Mouse (Mus musculus): Measurements from ENCODE around the gene Apex1. TPM values are rescaled to one million over a fixed set of nuclear protein-coding genes. Genes with fewer than 3 reads are reported as not detected.
"Not testable (repeated sequence)": the region's sequence is repeated elsewhere in the genome, so short reads cannot be mapped to it uniquely, and the experiment has no call there.

Gene Apex1
- polyA plus RNA-seq, 1 experiment from 2014 or later: 177 TPM

- peak overlapping the region; percentile 88 for H3K4me3 ChIP-seq (ENCODE audit: low read length)
- ATAC-seq (ENCODE audit: low read depth); H3K27me3 ChIP-seq (ENCODE audit: control insufficient read depth, insufficient read depth, low read depth, low read length); H3K27ac ChIP-seq (ENCODE audit: low read length); H3K9me3 ChIP-seq (ENCODE audit: control insufficient read depth, low read length): not testable (repeated sequence)
- peaks cover 12% of the 10 kb centered on the region for H3K4me1 ChIP-seq (replicated peaks; ENCODE audit: control insufficient read depth, insufficient read depth, low read length)
- 71% methylated on average over 1 of the region's 1 CpGs for WGBS
- peaks cover 13% of the 10 kb centered on the region for H3K36me3 ChIP-seq (ENCODE audit: control insufficient read depth, insufficient read depth, low read length)
- H3K9ac ChIP-seq (ENCODE audit: low read length): peak overlapping the region; percentile 85
- peak overlapping the region; percentile 89 for H3K4me2 ChIP-seq (ENCODE audit: low read depth, low read length)
Observed at GRCm38 (mm10) chr14:50923437-50923836, 1.3 kb upstream of the Apex1 start.

- Histone ChIP-seq H3K4me1 (replicated peaks; ENCODE audit: control insufficient read depth, insufficient read depth, low read length) (peaks cover 20% of the 10 kb centered on the region), H3K27me3 (ENCODE audit: control insufficient read depth, insufficient read depth, low read depth, low read length) (no peaks in the 10 kb centered on the region), H3K4me3 (ENCODE audit: low read length) (peak overlapping the region; percentile 88), H3K9me3 (ENCODE audit: control insufficient read depth, low read length) (no peaks in the 10 kb centered on the region), H3K4me2 (ENCODE audit: low read depth, low read length) (peak overlapping the region; percentile 89), H3K9ac (ENCODE audit: low read length) (peak overlapping the region; percentile 85), H3K27ac (ENCODE audit: low read length) (peak overlapping the region; percentile 94), H3K36me3 (ENCODE audit: control insufficient read depth, insufficient read depth, low read length) (peaks cover 22% of the 10 kb centered on the region)
- ATAC-seq (ENCODE audit: low read depth): peak; percentile 39; the same call in 1 of the 2 replicates
- under 1% methylated on average over 38 of the region's 38 CpGs for WGBS
Observed at GRCm38 (mm10) chr14:50925111-50925920, 548 bp downstream of the Apex1 start.

DNA sequence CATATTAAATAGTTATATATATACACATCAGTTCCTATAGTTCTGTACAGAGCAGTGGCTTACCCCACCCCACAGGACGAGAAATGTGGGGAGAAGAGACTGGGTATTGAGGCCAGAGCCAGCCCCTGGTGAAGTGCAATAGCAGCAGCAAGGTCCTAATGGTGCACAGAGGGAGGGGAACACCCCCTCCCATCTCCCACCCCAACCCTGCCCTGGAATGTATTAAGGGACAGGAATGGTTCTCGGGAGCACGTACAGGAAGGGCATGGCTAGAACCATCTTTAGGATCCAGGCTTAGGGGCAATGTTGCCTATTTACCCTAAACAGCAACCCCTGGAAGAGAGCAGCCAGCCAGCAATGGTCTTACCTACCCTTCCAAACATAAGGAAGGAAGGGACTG lies 2.6 kb downstream of the Apex1 start:
- Histone ChIP-seq H3K4me3 (ENCODE audit: low read length) (no peak overlapping the region), H3K36me3 (ENCODE audit: control insufficient read depth, insufficient read depth, low read length) (peaks cover 22% of the 10 kb centered on the region), H3K4me1 (replicated peaks; ENCODE audit: control insufficient read depth, insufficient read depth, low read length) (peaks cover 26% of the 10 kb centered on the region), H3K9me3 (ENCODE audit: control insufficient read depth, low read length) (no peaks in the 10 kb centered on the region), H3K27ac (ENCODE audit: low read length) (no peak overlapping the region), H3K27me3 (ENCODE audit: control insufficient read depth, insufficient read depth, low read depth, low read length) (no peaks in the 10 kb centered on the region), H3K9ac (ENCODE audit: low read length) (no peak overlapping the region), H3K4me2 (ENCODE audit: low read depth, low read length) (no peak overlapping the region)
- ATAC-seq (ENCODE audit: low read depth): no peak
- WGBS: 62% methylated on average over 3 of the region's 3 CpGs

DNA sequence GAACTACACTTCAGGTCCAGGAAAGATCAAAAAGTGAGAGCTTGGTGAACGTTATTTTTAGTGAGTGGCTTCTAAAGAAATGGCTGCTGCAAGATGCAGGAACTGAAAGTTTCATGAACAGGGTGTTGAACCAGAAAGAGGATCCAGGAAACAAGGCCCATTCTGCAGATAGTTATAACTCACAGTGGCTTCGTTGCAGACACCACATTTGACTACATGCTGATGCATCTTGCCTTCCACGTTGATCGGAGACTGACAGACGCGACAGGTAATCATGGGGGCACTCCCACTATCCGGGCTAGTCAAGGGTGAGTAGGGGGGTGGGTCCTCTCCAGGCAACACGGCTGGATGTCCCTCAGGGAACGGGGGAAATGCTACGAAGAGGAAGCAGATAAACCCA lies 5.2 kb downstream of the Apex1 start:
- ATAC-seq (ENCODE audit: low read depth): no peak
- peaks cover 23% of the 10 kb centered on the region for H3K4me1 ChIP-seq (replicated peaks; ENCODE audit: control insufficient read depth, insufficient read depth, low read length)
- 12% methylated on average over 10 of the region's 10 CpGs for WGBS
- H3K4me2 ChIP-seq (ENCODE audit: low read depth, low read length): peak overlapping the region; percentile 84
- peaks cover 22% of the 10 kb centered on the region for H3K36me3 ChIP-seq (ENCODE audit: control insufficient read depth, insufficient read depth, low read length)
- no peaks in the 10 kb centered on the region for H3K9me3 ChIP-seq (ENCODE audit: control insufficient read depth, low read length)
- H3K27ac ChIP-seq (ENCODE audit: low read length): peak overlapping the region; percentile 90; the same call in 1 of the 2 replicates
- no peaks in the 10 kb centered on the region for H3K27me3 ChIP-seq (ENCODE audit: control insufficient read depth, insufficient read depth, low read depth, low read length)
- H3K4me3 ChIP-seq (ENCODE audit: low read length): peak overlapping the region; percentile 94
- H3K9ac ChIP-seq (ENCODE audit: low read length): peak overlapping the region; percentile 97

DNA sequence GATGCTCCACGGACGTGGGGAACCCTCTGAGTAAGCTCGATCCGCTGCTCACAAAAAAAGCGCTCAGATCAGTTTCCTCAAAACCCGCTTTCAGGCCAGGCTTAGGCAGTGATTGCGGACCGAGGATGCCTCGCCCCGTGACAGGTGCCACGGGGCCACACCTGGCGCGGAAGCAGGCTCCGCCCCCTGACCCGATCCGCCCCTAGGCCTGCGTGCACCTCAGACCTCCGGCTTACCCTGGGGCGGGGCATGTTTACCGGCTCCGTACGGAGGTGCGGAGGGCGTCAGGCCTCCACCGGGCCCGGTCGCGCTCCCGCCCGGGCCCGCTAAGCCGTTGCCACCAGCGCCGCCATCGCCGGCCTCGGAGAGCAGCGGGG lies 5.6 kb downstream of the Apex1 start:
- 0% methylated on average over 21 of the region's 38 CpGs for WGBS
- peak overlapping the region; percentile 97 for H3K9ac ChIP-seq (ENCODE audit: low read length)
- no peaks in the 10 kb centered on the region for H3K27me3 ChIP-seq (ENCODE audit: control insufficient read depth, insufficient read depth, low read depth, low read length)
- peak overlapping the region; percentile 84 for H3K4me2 ChIP-seq (ENCODE audit: low read depth, low read length)
- peak overlapping the region; percentile 94 for H3K4me3 ChIP-seq (ENCODE audit: low read length)
- peak overlapping the region; percentile 90 for H3K27ac ChIP-seq (ENCODE audit: low read length)
- no peaks in the 10 kb centered on the region for H3K9me3 ChIP-seq (ENCODE audit: control insufficient read depth, low read length)
- peak; percentile 51 for ATAC-seq (ENCODE audit: low read depth)
- H3K4me1 ChIP-seq (replicated peaks; ENCODE audit: control insufficient read depth, insufficient read depth, low read length): peaks cover 22% of the 10 kb centered on the region
- H3K36me3 ChIP-seq (ENCODE audit: control insufficient read depth, insufficient read depth, low read length): peaks cover 22% of the 10 kb centered on the region

DNA sequence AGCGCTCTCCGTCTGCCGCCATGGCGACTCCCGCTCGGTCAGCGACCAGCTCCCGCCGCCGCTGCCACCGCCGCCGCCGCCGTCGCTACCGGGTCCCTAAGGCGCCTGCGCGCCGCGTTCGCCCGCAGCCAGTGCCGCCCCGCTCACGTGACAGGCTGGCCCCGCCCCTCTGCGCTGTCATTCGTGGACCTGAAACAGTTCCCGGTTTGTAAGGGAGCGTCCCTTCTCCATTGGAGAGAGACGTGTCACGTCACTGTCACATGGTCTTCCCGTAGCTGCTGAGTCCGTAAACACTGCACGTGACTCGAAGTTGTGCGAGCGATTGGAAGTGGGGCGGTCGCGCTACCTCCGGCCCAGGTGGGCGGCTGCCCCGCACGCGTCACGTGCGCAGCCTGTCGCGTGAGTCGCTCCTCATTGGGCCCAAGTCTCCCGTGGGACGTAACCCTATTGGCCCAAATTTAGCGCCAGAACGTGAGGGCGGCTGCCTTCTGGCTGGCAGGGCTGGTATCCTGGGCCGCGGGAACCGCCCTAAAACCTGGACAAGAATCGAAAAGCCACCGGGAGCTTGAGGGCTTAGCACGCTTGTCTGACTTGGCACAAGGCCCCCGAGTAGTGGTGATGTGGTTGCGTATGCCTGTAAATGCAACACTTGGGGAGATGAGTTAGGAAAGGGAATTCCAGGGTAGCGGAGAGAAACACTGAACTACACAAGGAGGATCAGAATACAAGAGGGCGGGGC lies 6.2 kb downstream of the Apex1 start, which contains the start of the genes Pip4p1 and Pnp:
Gene Pip4p1, minus strand, starts transcription at position 103 of the 739 bp plus-strand sequence.
Gene Pnp, plus strand, starts transcription at position 329 of the 739 bp plus-strand sequence.
- Histone ChIP-seq H3K4me3 (ENCODE audit: low read length) (peak within 1 kb of the TSS; percentile 94), H3K36me3 (ENCODE audit: control insufficient read depth, insufficient read depth, low read length) (peaks cover 22% of the 10 kb centered on the region), H3K4me1 (replicated peaks; ENCODE audit: control insufficient read depth, insufficient read depth, low read length) (peaks cover 17% of the 10 kb centered on the region), H3K4me2 (ENCODE audit: low read depth, low read length) (peak within 1 kb of the TSS; percentile 84), H3K27me3 (ENCODE audit: control insufficient read depth, insufficient read depth, low read depth, low read length) (no peaks in the 10 kb centered on the region), H3K9ac (ENCODE audit: low read length) (peak within 1 kb of the TSS; percentile 97), H3K27ac (ENCODE audit: low read length) (peak within 1 kb of the TSS; percentile 90), H3K9me3 (ENCODE audit: control insufficient read depth, low read length) (no peaks in the 10 kb centered on the region)
- WGBS: under 1% methylated on average over 67 of the region's 68 CpGs
- peak; percentile 99 for ATAC-seq (ENCODE audit: low read depth)

- peaks cover 14% of the 10 kb centered on the region for H3K4me1 ChIP-seq (replicated peaks; ENCODE audit: control insufficient read depth, insufficient read depth, low read length)
- no peaks in the 10 kb centered on the region for H3K27me3 ChIP-seq (ENCODE audit: control insufficient read depth, insufficient read depth, low read depth, low read length)
- H3K27ac ChIP-seq (ENCODE audit: low read length): peak overlapping the region; percentile 90
- H3K9ac ChIP-seq (ENCODE audit: low read length): peak overlapping the region; percentile 72
- no peaks in the 10 kb centered on the region for H3K9me3 ChIP-seq (ENCODE audit: control insufficient read depth, low read length)
- peaks cover 22% of the 10 kb centered on the region for H3K36me3 ChIP-seq (ENCODE audit: control insufficient read depth, insufficient read depth, low read length)
- WGBS: 9% methylated on average over 12 of the region's 12 CpGs
- no peak for ATAC-seq (ENCODE audit: low read depth)
- H3K4me3 ChIP-seq (ENCODE audit: low read length): peak overlapping the region; percentile 94
- H3K4me2 ChIP-seq (ENCODE audit: low read depth, low read length): peak overlapping the region; percentile 72
Observed at GRCm38 (mm10) chr14:50931493-50932020, 6.8 kb downstream of the Apex1 start.

DNA sequence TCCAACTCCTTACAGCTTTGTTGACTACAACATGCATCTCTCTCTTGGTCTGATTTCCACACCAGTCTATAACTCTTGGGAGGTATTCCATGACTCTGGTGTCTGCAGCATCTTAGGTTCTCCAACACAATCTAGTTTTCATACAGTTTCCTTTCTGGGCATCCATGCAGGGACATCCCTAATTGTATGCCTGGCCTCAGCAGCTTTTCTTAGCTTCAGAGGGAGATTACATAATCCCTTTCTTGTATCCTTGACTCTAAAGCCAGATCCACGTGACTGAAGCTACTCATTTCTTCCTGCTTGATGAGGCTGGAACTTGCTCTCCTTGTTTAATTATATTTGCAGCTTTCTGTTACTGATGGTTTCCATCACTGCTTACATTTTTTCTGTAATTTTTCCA lies 11.9 kb downstream of the Apex1 start:
- WGBS: 55% methylated on average over 1 of the region's 1 CpGs
- no peaks in the 10 kb centered on the region for H3K36me3 ChIP-seq (ENCODE audit: control insufficient read depth, insufficient read depth, low read length)
- no peak overlapping the region for H3K9ac ChIP-seq (ENCODE audit: low read length)
- no peak for ATAC-seq (ENCODE audit: low read depth)
- H3K4me2 ChIP-seq (ENCODE audit: low read depth, low read length): no peak overlapping the region
- no peaks in the 10 kb centered on the region for H3K9me3 ChIP-seq (ENCODE audit: control insufficient read depth, low read length)
- no peaks in the 10 kb centered on the region for H3K27me3 ChIP-seq (ENCODE audit: control insufficient read depth, insufficient read depth, low read depth, low read length)
- no peak overlapping the region for H3K27ac ChIP-seq (ENCODE audit: low read length)
- no peak overlapping the region for H3K4me3 ChIP-seq (ENCODE audit: low read length)
- H3K4me1 ChIP-seq (replicated peaks; ENCODE audit: control insufficient read depth, insufficient read depth, low read length): peaks cover 4% of the 10 kb centered on the region
